Mouse (Mus musculus) thymus, adult 2 months (tissue): ENCODE data around the gene Btbd16. TPM values are rescaled to one million over a fixed set of nuclear protein-coding genes. Genes with fewer than 3 reads are reported as not detected.

Experiments
- DNase-seq: peaks from one replicate; pipeline ENCODE4 v3.0.0; 2021
- H3K27ac ChIP-seq: fragments of 200-500 bp; 2 replicates; pipeline ENCODE4 v1.5.1; 2012; ENCODE audit warnings: low read length, control low read depth; ENCODE audit not compliant: control insufficient read depth, insufficient read depth
- H3K27me3 ChIP-seq: fragments of 200-500 bp; 2 replicates; pipeline ENCODE4 v1.6.1; 2012; ENCODE audit warnings: mild to moderate bottlenecking, low read length, moderate library complexity, mixed read lengths; ENCODE audit not compliant: control insufficient read depth, insufficient read depth
- H3K36me3 ChIP-seq: fragments of 200-500 bp; 2 replicates; pipeline ENCODE4 v1.6.1; 2012; ENCODE audit warnings: mild to moderate bottlenecking, low read length, moderate library complexity; ENCODE audit not compliant: control insufficient read depth, insufficient read depth
- H3K4me1 ChIP-seq: fragments of 200-500 bp; replicated peaks from 2 replicates; pipeline ENCODE4 v1.6.1; 2012; ENCODE audit warnings: low read length; ENCODE audit not compliant: control insufficient read depth, insufficient read depth
- H3K4me3 ChIP-seq: fragments of 200-500 bp; 2 replicates; pipeline ENCODE4 v1.5.1; 2012; ENCODE audit warnings: mild to moderate bottlenecking, low read length, control low read depth, moderate library complexity; ENCODE audit not compliant: control insufficient read depth, insufficient read depth
- CTCF ChIP-seq: fragments of 200-500 bp; IDR thresholded peaks from 2 replicates; pipeline ENCODE4 v1.5.1; 2012; ENCODE audit warnings: mild to moderate bottlenecking, control low read depth, low read length, moderate library complexity, borderline replicate concordance; ENCODE audit not compliant: control insufficient read depth, poor library complexity, insufficient read depth; ENCODE audit errors: extremely low read depth
- POLR2A ChIP-seq: fragments of 200-500 bp; IDR thresholded peaks from 2 replicates; pipeline ENCODE4 v1.6.1; 2012; ENCODE audit warnings: mild to moderate bottlenecking, low read length, control low read depth, moderate library complexity; ENCODE audit not compliant: control insufficient read depth, poor library complexity, insufficient read depth; ENCODE audit errors: extremely low read depth
- WGBS: fragments of 180-500 bp; shearing (Covaris S2); methylation state at CpG from one replicate; pipeline ENCODE4 v1.1.7; 2018; 5-methylcytosine and 5-hydroxymethylcytosine counted together
- polyA plus RNA-seq: library from polyadenylated mRNA; depleted of rRNA; stranded (reverse); fragments of >200 nt; gene quantifications from 2 replicates; pipeline ENCODE4 v1.2.3, GENCODE M21; 2012

The Btbd16 gene
- polyA plus RNA-seq, 1 experiment = 0.13 TPM

- Histone ChIP-seq H3K27me3 (no peaks in the 10 kb centered on the region), H3K4me3 (no peak overlapping the region), H3K4me1 (0 out of 2 replicates have a peak, but pooled peaks cover 2% of the 10 kb centered on the region), H3K36me3 (no peaks in the 10 kb centered on the region), H3K27ac (no peak overlapping the region)
- no peak for DNase-seq
- WGBS = 79% methylated on average over 6 of the region's 6 CpGs
- TF ChIP-seq POLR2A (no peak), CTCF (no peak)
These were observed 34.8 kb downstream of the Btbd16 start for GRCm38 (mm10) chr7:130808694-130809093.

GRCm38 (mm10) chr7:130810238-130810637, 36.4 kb downstream of the Btbd16 start:
- Histone ChIP-seq H3K4me3 (no peak overlapping the region), H3K27ac (no peak overlapping the region), H3K36me3 (no peaks in the 10 kb centered on the region), H3K27me3 (no peaks in the 10 kb centered on the region), H3K4me1 (0 out of 2 replicates have a peak, but pooled peaks cover 2% of the 10 kb centered on the region)
- WGBS = 93% methylated on average over 4 of the region's 4 CpGs
- no peak for DNase-seq
- no peak for TF ChIP-seq CTCF
- TF ChIP-seq POLR2A = no peak

- Histone ChIP-seq H3K27ac (no peak overlapping the region), H3K4me3 (no peak overlapping the region), H3K4me1 (0 out of 2 replicates have a peak, but pooled peaks cover 6% of the 10 kb centered on the region), H3K36me3 (no peaks in the 10 kb centered on the region), H3K27me3 (no peaks in the 10 kb centered on the region)
- WGBS = 58% methylated on average over 16 of the region's 16 CpGs
- no peak for TF ChIP-seq CTCF
- TF ChIP-seq POLR2A = no peak
- DNase-seq = no peak
These were observed 38.5 kb downstream of the Btbd16 start for GRCm38 (mm10) chr7:130812407-130812806.

DNA sequence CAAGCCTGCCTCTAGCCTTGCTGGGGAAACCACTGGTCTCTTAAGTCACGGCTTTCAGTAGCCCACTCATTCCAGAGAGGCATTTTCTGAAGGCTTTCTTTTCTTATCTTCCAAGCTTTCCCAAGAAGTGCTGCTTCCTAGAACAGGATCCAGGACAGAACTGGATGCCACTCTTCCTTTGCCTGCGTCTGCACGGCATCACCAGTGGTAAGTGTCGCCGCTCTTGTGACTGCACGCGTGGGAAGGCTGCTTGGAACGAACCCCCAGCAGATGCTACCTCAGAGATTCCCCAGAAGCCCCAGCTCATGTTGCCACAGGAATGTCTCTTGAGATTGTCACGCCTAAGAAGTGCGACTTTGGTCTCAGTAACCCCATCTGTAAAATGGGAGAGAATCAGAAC, 41.7 kb downstream of the Btbd16 start:
- no peak for DNase-seq
- WGBS = 96% methylated on average over 10 of the region's 10 CpGs
- Histone ChIP-seq H3K36me3 (no peaks in the 10 kb centered on the region), H3K27ac (no peak overlapping the region), H3K4me3 (no peak overlapping the region), H3K4me1 (peaks cover 13% of the 10 kb centered on the region), H3K27me3 (no peaks in the 10 kb centered on the region)
- TF ChIP-seq CTCF (no peak), POLR2A (no peak)

DNA sequence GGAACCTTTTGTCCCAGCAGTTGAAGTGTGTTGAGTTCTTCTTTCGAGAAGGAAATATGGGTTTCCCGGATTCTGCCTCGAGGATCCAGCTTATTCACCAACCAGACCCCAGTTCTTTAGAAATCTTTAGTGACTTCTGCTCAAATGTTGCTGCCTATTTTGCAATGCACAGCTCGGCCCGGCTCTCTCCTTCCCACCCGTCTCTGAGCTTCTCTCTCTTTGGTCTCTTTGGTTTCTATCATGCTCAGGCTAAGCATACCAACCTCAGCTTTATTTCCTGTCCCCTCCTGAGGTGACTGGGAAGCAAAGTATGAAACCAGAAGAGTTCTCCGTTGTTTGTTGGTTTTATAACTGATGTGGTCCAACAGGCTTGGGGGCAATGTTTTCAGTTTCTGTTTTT, 42.4 kb downstream of the Btbd16 start:
- whole genome bisulfite sequencing = 28% methylated on average over 7 of the region's 7 CpGs
- no peak for DNase-seq
- H3K4me3 ChIP-seq = no peak overlapping the region

GRCm38 (mm10) chr7:130818813-130819212, 44.9 kb downstream of the Btbd16 start:
- Histone ChIP-seq H3K27ac (no peak overlapping the region), H3K4me3 (no peak overlapping the region), H3K4me1 (peaks cover 11% of the 10 kb centered on the region), H3K27me3 (no peaks in the 10 kb centered on the region), H3K36me3 (no peaks in the 10 kb centered on the region)
- WGBS = 9% methylated on average over 5 of the region's 5 CpGs
- TF ChIP-seq POLR2A = no peak
- TF ChIP-seq CTCF = no peak
- no peak for DNase-seq

More for the DNA sequence above, 42.4 kb downstream of the Btbd16 start:
- TF ChIP-seq CTCF = no peak
- TF ChIP-seq POLR2A = no peak
- no peak overlapping the region for H3K27ac ChIP-seq
- H3K27me3 ChIP-seq = no peaks in the 10 kb centered on the region
- peaks cover 13% of the 10 kb centered on the region for H3K4me1 ChIP-seq
- no peaks in the 10 kb centered on the region for H3K36me3 ChIP-seq

DNA sequence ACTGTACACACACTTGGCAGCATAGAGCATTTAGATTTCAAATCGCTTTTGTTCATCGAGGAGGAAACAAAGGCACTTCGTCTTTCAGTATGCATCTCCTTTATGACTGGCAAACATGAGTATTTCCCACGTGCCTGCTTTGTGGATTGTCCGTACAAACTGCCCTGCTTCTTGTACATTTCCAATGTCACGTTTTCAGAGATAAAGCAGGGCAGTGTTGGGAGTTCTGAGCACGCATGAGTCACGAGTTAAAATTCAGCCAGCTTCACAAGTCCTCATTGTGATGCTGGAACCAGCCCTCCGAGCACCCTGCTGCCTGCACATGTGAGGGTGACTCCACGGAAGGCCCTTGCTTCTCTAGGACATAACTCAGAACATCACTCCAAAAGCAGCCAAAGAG, 45.8 kb downstream of the Btbd16 start:
- WGBS = 93% methylated on average over 10 of the region's 10 CpGs
- no peaks in the 10 kb centered on the region for H3K36me3 ChIP-seq
- H3K27ac ChIP-seq = no peak overlapping the region
- no peak overlapping the region for H3K4me3 ChIP-seq
- no peak for DNase-seq
- H3K27me3 ChIP-seq = no peaks in the 10 kb centered on the region
- H3K4me1 ChIP-seq = peaks cover 11% of the 10 kb centered on the region
- TF ChIP-seq POLR2A = no peak
- no peak for TF ChIP-seq CTCF
